Mouse (Mus musculus): Measurements from ENCODE around the gene Hist1h3d. TPM values are rescaled to one million over a fixed set of nuclear protein-coding genes. Genes with fewer than 3 reads are reported as not detected.

Gene Hist1h3d
- total RNA-seq, 2 experiments from 2014 or later, result 7.4 TPM

GRCm38 (mm10) chr13:23621532-23622174 lies 46.1 kb downstream of the Hist1h3d start:
- DNase-seq, result peak; percentile 80 to 84

GRCm38 (mm10) chr13:23622175-23622671 lies 46.7 kb downstream of the Hist1h3d start, which contains the start of gene Hist1h1e:
Gene Hist1h1e, minus strand, starts transcription at chr13:23622558.
- peak; percentile 93 to 95 for DNase-seq

GRCm38 (mm10) chr13:23622861-23623450 lies 47.4 kb downstream of the Hist1h3d start:
- peak in 1 of 2 experiments; percentile 43 for DNase-seq

Small RNAs within 50 kb of the gene (microRNA-seq; reads per million reads assigned to microRNA genes)
- gene Gm44297 (not detected), gene Gm44359 (not detected), gene Gm44394 (not detected)

Other genes with a start within 250 kb of the Hist1h3d start
- gene Zfp322a, start 206.6 kb upstream of the Hist1h3d start, total RNA-seq (2021), result 10 to 100 TPM; 19.4 to 21.2 TPM
- gene Abt1, start 151.9 kb upstream of the Hist1h3d start, total RNA-seq (2021), result 1 to 10 TPM; 6.9 to 8.3 TPM
- gene Btn1a1, start 109.9 kb upstream of the Hist1h3d start, total RNA-seq (2021), result not detected
- gene Btn2a2, start 86.9 kb upstream of the Hist1h3d start, total RNA-seq (2021), result not detected
- gene Hist1h4h, start 44.7 kb upstream of the Hist1h3d start, total RNA-seq (2021), result 100 to 1,000 TPM; 443 to 473 TPM
- 10 to 100 TPM; 49.7 to 55.2 TPM for gene Hist1h2af, start 41.9 kb upstream of the Hist1h3d start, total RNA-seq (2021)
- gene Hist1h3g, start 40.3 kb upstream of the Hist1h3d start, total RNA-seq (2021), result 10 to 100 TPM; 13.9 to 17.7 TPM
- gene Hist1h2bh, start 32.4 kb upstream of the Hist1h3d start, total RNA-seq (2021), result 1 to 10 TPM; 4.2 to 4.7 TPM
- gene Hist1h3f, start 31.7 kb upstream of the Hist1h3d start, total RNA-seq (2021), result 10 to 100 TPM; 23.4 to 24.4 TPM
- 100 to 1,000 TPM; 112 to 118 TPM for gene Hist1h4f, start 24.1 kb upstream of the Hist1h3d start, total RNA-seq (2021)
- 1 to 10 TPM; 4.5 to 4.9 TPM for gene Hist1h1d, start 22.5 kb upstream of the Hist1h3d start, total RNA-seq (2021)
- gene Hist1h3e, start 13.4 kb upstream of the Hist1h3d start, total RNA-seq (2021), result 10 to 100 TPM; 56.1 to 72.9 TPM
- 1 to 10 TPM; 9.2 to 9.6 TPM for gene Hist1h2ae, start 4.5 kb upstream of the Hist1h3d start, total RNA-seq (2021)
- 100 to 1,000 TPM; 105 to 116 TPM for gene Hist1h2bg, start 4.4 kb upstream of the Hist1h3d start, total RNA-seq (2021)
- gene Hist1h2bf, start 1.6 kb upstream of the Hist1h3d start, total RNA-seq (2021), result 10 to 100 TPM; 34.6 to 44.5 TPM
- gene Hist1h2ad, start 1.4 kb upstream of the Hist1h3d start, total RNA-seq (2021), result 10 to 100 TPM in 1 of 2 experiments, 1 to 10 TPM in 1; 8.1 to 13.6 TPM
- 100 to 1,000 TPM; 159 to 164 TPM for gene Hist1h4d, start 5.8 kb downstream of the Hist1h3d start, total RNA-seq (2021)
- gene Hist1h2be, start 45.4 kb downstream of the Hist1h3d start, total RNA-seq (2021), result 10 to 100 TPM; 12.1 to 13.4 TPM
- 10 to 100 TPM; 49.5 to 74.0 TPM for gene Hist1h1e, start 46.8 kb downstream of the Hist1h3d start, total RNA-seq (2021)
- 1 to 10 TPM; 3.0 to 3.1 TPM for gene Hist1h2ac, start 108.2 kb downstream of the Hist1h3d start, total RNA-seq (2021)
- gene Hist1h2bc, start 108.4 kb downstream of the Hist1h3d start, total RNA-seq (2021), result 100 to 1,000 TPM; 138 to 161 TPM
- under 1 TPM; 0.33 to 0.46 TPM for gene Hist1h1t, start 120.1 kb downstream of the Hist1h3d start, total RNA-seq (2021)
- gene Hist1h4c, start 122.7 kb downstream of the Hist1h3d start, total RNA-seq (2021), result 100 to 1,000 TPM; 101 to 109 TPM
- 10 to 100 TPM; 29.2 to 49.8 TPM for gene Hfe, start 135.1 kb downstream of the Hist1h3d start, total RNA-seq (2021)
- 100 to 1,000 TPM; 145 to 279 TPM for gene Hist1h1c, start 163.0 kb downstream of the Hist1h3d start, total RNA-seq (2021)
- 10 to 100 TPM; 20.5 to 26.8 TPM for gene Hist1h3c, start 169.8 kb downstream of the Hist1h3d start, total RNA-seq (2021)
- 10 to 100 TPM; 34.0 to 41.3 TPM for gene Hist1h2bb, start 171.0 kb downstream of the Hist1h3d start, total RNA-seq (2021)
- 10 to 100 TPM; 58.1 to 68.0 TPM for gene Hist1h2ab, start 175.4 kb downstream of the Hist1h3d start, total RNA-seq (2021)
- gene Hist1h3b, start 176.5 kb downstream of the Hist1h3d start, total RNA-seq (2021), result 10 to 100 TPM; 54.7 to 79.9 TPM
- gene Hist1h4b, start 181.2 kb downstream of the Hist1h3d start, total RNA-seq (2021), result 100 to 1,000 TPM; 115 to 122 TPM
- gene Hist1h4a, start 185.5 kb downstream of the Hist1h3d start, total RNA-seq (2021), result 10 to 100 TPM; 59.8 to 61.2 TPM
- 10 to 100 TPM; 55.1 to 59.3 TPM for gene Hist1h3a, start 186.6 kb downstream of the Hist1h3d start, total RNA-seq (2021)
- gene Hist1h1a, start 187.9 kb downstream of the Hist1h3d start, total RNA-seq (2021), result 10 to 100 TPM; 35.0 to 39.8 TPM
- gene Trim38, start 194.2 kb downstream of the Hist1h3d start, total RNA-seq (2021), result under 1 TPM; 0.16 to 0.23 TPM
- gene Slc17a2, start 231.2 kb downstream of the Hist1h3d start, total RNA-seq (2021), result under 1 TPM in 1 of 2 experiments, not detected in 1; 0.26 TPM